Mouse (Mus musculus): Measurements from ENCODE around the gene Eif2b4.
A peak's percentile ranks its signal among the peaks of the same experiment; 100 is the strongest.
"Not testable (repeated sequence)": the region's sequence is repeated elsewhere in the genome, so short reads cannot be mapped to it uniquely, and the experiment has no call there.

The Eif2b4 gene

GRCm38 (mm10) chr5:31192939-31193630 lies at the start of gene Eif2b4, which contains the start of gene Snx17:
Gene Eif2b4, minus strand, starts transcription at chr5:31193430.
Gene Snx17, plus strand, starts transcription at chr5:31193227.
- DNase-seq, result peak; percentile 99

GRCm38 (mm10) chr5:31242191-31242590 lies 49.0 kb upstream of the Eif2b4 start:
- no peak for DNase-seq

- DNase-seq, result no peak
Observed at GRCm38 (mm10) chr5:31241522-31242034, 48.3 kb upstream of the Eif2b4 start.

- peak; percentile 97 for DNase-seq
Observed at GRCm38 (mm10) chr5:31240637-31241521, 47.6 kb upstream of the Eif2b4 start, which contains the start of the genes Nrbp1 and Gm9970. Gene Nrbp1, plus strand, starts transcription at chr5:31240864. Gene Gm9970, minus strand, starts transcription at chr5:31241232.

GRCm38 (mm10) chr5:31226641-31227040 lies 33.4 kb upstream of the Eif2b4 start:
- no peak for DNase-seq

GRCm38 (mm10) chr5:31222696-31223095 lies 29.5 kb upstream of the Eif2b4 start:
- no peak for DNase-seq

- peak; percentile 57 for DNase-seq
Observed at GRCm38 (mm10) chr5:31221304-31221945, 28.2 kb upstream of the Eif2b4 start.

- DNase-seq, result peak; percentile 96
Observed at GRCm38 (mm10) chr5:31220448-31221303, 27.4 kb upstream of the Eif2b4 start, which contains the start of gene Ppm1g. Gene Ppm1g, minus strand, starts transcription at chr5:31220687.

- no peak for DNase-seq
Observed at GRCm38 (mm10) chr5:31219911-31220447, 26.7 kb upstream of the Eif2b4 start.

GRCm38 (mm10) chr5:31219474-31219873 lies 26.2 kb upstream of the Eif2b4 start:
- no peak for DNase-seq

GRCm38 (mm10) chr5:31219070-31219469 lies 25.8 kb upstream of the Eif2b4 start:
- no peak for DNase-seq

- no peak for DNase-seq
Observed at GRCm38 (mm10) chr5:31218294-31218693, 25.1 kb upstream of the Eif2b4 start.

- not testable (repeated sequence) for DNase-seq
Observed at GRCm38 (mm10) chr5:31216554-31216953, 23.3 kb upstream of the Eif2b4 start.

GRCm38 (mm10) chr5:31204421-31204820 lies 11.2 kb upstream of the Eif2b4 start:
- DNase-seq, result no peak

GRCm38 (mm10) chr5:31203866-31204265 lies 10.6 kb upstream of the Eif2b4 start:
- DNase-seq, result no peak

GRCm38 (mm10) chr5:31202933-31203332 lies 9.7 kb upstream of the Eif2b4 start:
- no peak for DNase-seq

- DNase-seq, result peak; percentile 99
Observed at GRCm38 (mm10) chr5:31201742-31202590, 8.7 kb upstream of the Eif2b4 start, which contains the start of gene Zfp513. Gene Zfp513, minus strand, starts transcription at chr5:31202303.

- DNase-seq, result no peak
Observed at GRCm38 (mm10) chr5:31201042-31201741, 8.0 kb upstream of the Eif2b4 start.

GRCm38 (mm10) chr5:31200327-31200768 lies 7.1 kb upstream of the Eif2b4 start:
- DNase-seq, result no peak

- DNase-seq, result peak; percentile 48
Observed at GRCm38 (mm10) chr5:31199893-31200292, 6.7 kb upstream of the Eif2b4 start.

All from layer of hippocampus, adult 9-11 months (tissue).